Mouse (Mus musculus) megakaryocyte progenitor cell, adult 5-6 weeks (primary cell): ENCODE data around the gene Rfx7. TPM values are rescaled to one million over a fixed set of nuclear protein-coding genes. Genes with fewer than 3 reads are reported as not detected.

Experiments
- ATAC-seq: replicated peaks from 2 replicates; pipeline ENCODE4 v1.8.0; 2016; ENCODE audit warnings: mild to moderate bottlenecking, moderate TSS enrichment, inconsistent platforms; ENCODE audit not compliant: poor library complexity
- total RNA-seq, 2 experiments: library from RNA; stranded (forward) in 1 of 2; stranded (reverse) in 1 of 2; fragments of 157-497, 149-512 nt in 1 of 2; fragments of 200-1000 nt in 1 of 2; gene quantifications; 2 replicates each; pipeline versions ENCODE4 v1.2.3 to v1.2.4; 2015 to 2017

The Rfx7 gene
- total RNA-seq (2015) (93.5 and 101 TPM in 2 replicates), total RNA-seq (2017) (21.9 and 23.9 TPM in 2 replicates)

DNA sequence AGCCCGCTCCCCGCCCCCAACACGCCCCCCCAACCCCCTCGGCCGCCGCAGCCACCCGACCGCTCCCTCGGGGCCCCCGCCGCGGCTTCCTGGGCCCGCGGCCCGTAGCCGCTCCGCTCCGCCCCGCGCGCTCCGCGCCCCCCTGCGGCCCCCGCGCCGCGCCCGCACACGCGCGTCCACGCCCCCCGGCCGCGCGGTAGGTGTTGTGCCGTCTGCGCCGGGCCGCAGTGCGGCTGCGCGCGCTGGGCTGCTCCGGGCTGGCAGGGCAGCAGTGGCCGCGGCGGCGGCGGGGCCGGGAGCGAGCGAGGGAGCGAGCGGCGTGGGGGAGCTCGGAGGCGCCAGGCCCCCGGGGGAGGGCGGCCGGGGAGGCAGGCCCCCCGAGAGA lies at the start of gene Rfx7:
Gene Rfx7, plus strand, starts transcription at position 245 of the 385 bp plus-strand sequence.
- ATAC-seq, result peak; percentile 30

- peak; percentile 29; the same call in 1 of the 2 replicates for ATAC-seq
Observed at GRCm38 (mm10) chr9:72488523-72488922, 43.5 kb upstream of the Rfx7 start.

GRCm38 (mm10) chr9:72489131-72489530 lies 42.9 kb upstream of the Rfx7 start:
- no peak for ATAC-seq

GRCm38 (mm10) chr9:72491559-72492193 lies 40.4 kb upstream of the Rfx7 start:
- peak; percentile 95 for ATAC-seq

GRCm38 (mm10) chr9:72492194-72492565 lies 39.9 kb upstream of the Rfx7 start, which contains the start of gene Tex9:
Tex9 (minus strand) TSS chr9:72492212.
- ATAC-seq, result peak; percentile 26; the same call in 1 of the 2 replicates

DNA sequence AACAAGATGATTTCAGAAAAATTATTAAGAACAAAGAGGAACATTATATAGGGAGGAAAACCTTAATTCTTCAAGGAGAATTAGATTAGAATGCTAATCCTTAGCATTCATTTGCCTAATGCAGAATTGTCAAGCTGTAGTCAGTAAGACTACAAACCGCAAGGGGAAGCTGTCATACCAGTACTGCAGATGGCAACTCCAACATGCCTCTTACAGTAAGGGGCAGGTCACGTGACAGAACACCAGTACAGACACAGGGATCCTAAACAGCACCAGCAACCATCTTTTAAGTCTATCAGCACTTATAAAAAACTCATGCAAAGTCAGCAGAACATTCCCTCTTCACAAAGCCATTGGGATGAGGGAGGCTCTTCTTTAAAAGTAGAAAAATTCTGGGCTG lies 38.6 kb upstream of the Rfx7 start:
- ATAC-seq, result peak; percentile 62

- ATAC-seq, result no peak
Observed at GRCm38 (mm10) chr9:72493984-72494685, 37.9 kb upstream of the Rfx7 start.

GRCm38 (mm10) chr9:72496691-72497090 lies 35.3 kb upstream of the Rfx7 start:
- ATAC-seq, result no peak

DNA sequence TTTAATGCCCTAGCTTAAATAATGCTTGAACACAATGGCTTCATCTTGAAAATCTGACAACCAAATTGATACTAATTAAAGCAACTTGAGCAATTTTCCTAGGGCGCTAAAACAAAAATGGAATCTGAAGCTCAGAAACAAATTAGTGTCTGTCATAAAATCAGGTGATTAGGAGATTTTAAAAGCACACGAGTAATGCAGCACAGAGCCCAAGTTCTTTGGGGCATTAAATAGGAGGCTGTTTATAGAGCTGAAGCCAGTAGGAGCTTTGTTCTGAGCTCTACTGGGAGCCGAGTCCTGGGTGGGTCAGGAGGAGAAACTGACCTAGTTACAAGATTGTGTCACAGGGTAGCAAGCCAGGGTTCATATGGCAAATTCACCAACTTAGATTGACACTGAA lies 34.9 kb upstream of the Rfx7 start:
- no peak for ATAC-seq

DNA sequence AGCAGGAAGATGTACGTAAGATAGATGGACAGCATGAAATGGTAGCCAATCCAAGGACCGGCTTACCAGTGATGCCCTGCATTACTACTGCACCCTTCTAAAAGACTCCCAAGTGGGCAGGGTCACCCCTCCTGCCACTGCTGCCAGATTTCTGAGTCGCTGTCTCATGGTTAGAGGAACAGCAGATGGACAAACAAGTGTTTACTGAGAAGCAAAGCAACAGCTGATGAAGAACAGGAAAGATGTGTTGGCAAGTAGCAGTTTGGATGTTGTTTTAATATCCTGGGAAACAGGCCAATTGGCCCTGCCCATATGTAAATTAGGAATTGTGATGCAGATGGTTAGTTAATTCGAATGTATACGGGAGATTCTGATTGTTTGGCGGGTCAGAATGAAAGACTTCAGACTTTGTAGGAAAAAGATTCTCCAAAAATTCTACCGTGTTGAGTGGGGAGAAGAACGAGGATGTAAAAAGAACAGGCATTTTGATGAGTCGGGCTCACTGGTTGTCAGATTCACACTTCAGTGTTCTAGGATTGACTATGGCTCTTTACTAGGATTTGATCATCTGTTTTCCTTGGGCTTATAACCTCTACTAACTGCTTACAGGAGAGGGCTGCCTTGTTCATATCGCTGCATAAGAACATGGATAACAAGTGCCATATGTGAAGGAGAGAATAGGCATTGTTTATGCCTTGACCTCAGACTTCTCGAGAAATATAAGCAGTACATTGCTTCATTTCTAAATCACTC lies 19.6 kb upstream of the Rfx7 start:
- ATAC-seq, result no peak

GRCm38 (mm10) chr9:72515366-72515765 lies 16.7 kb upstream of the Rfx7 start:
- no peak for ATAC-seq

GRCm38 (mm10) chr9:72519246-72519645 lies 12.8 kb upstream of the Rfx7 start:
- no peak for ATAC-seq

DNA sequence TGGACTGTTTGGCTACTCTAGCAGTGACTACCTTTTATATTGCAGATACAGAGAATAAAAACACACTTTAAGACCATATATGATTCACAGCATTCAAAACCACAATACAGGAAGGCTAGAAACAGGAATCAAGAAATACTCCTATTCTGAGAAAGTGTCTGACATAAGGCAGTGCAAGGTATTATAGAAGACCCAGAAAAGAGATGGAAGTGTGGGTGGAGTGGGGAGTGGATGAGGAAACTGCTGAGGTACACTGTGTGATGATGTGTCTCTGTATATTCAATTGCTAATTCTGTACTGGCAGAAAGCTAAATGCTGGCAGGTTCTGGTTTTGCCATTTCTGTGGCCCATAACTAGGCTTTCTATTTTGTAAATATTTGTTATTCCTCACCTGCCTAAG lies 11.2 kb upstream of the Rfx7 start:
- no peak for ATAC-seq

- ATAC-seq, result peak; percentile 66
Observed at GRCm38 (mm10) chr9:72526091-72526490, 5.9 kb upstream of the Rfx7 start.

GRCm38 (mm10) chr9:72530237-72530636 lies 1.8 kb upstream of the Rfx7 start:
- ATAC-seq, result peak; percentile 76

DNA sequence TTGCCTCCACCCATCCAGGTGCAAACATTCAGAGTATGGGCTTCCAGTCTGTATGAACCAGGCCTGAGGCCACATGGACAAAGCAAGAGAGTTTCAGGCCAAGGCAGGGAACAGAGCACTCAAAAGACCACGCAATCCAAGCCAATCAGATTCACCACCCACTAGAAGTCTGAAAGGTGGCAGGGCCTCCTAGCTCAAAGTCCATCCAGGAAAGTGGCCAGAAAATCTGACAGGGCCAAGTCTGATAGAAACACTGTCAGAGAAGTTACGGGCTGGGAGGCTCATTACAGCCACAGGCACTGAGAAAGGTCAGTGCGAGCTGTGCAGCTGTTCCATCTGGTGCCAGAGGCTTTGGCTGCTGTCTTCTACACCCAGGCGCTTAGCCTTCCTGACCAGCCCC lies 1.2 kb upstream of the Rfx7 start:
- no peak for ATAC-seq

DNA sequence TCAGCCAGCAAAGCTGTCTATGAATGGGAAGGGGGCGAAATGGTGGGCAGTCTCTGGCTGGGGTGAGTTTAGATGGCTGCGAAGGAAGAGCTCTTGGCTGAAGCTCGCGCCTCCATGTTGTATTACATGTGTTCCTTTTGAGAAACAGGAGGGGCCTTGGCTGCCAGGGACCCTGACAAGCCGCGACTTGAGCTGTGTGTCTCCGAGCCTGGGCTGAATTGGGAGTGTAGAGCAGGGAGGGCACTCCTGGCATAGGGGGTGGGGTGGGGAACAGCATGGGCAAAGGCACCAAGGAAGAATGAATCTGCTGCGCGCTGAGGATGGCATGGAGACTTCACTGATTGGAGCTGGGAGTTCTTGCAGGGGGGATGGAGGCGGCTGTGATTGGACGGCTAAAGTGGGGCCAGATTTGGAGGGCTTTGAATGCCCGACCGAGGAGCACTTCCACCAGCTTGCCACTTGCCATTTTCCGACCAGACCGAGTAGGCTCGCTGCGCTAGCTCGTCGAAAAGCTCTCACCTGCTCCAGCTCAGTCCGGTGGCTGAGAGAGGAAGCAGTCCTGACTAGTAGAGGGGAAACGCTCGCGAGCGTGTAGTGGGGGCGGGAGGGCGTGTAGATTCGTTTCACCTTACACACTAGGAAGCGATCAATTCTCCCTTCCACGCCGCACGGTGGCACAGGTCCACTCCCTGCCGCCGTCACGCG lies 597 bp upstream of the Rfx7 start:
- peak; percentile 47 for ATAC-seq

DNA sequence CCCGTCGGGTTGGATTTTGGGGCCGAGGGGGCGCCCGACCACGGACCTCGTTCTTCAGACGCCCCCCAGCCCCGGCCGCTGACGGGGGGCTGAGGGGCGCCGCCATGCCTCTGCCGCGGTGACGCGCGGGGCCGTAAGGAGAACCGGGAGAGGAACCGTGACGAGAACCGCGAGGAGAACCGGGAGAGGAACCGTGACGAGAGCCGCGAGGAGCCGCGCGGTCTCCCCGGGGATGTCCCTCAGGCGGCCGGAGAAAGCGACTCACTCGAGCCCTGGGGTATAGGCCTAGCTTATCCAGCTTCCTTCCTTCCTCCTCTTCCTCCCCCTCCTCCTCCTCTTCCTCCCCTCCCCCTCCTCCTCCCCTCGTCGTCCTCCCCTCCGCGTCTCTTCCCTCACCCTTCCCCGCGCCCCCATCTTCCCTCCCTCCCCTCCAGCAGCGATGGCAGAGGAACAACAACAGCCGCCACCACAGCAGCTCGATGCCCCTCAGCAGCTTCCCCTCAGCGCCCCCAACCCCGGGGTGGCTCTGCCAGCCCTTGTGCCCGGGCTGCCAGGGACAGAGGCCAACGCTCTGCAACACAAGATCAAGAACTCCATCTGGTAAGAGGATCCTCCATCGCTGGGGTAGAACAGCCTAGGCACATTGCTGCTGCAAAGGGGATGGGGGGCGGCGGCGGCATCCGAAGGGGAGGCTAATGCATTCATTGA lies 495 bp downstream of the Rfx7 start:
- peak; percentile 27 for ATAC-seq

GRCm38 (mm10) chr9:72533089-72533415 lies 1.0 kb downstream of the Rfx7 start:
- ATAC-seq, result 0 out of 2 replicates have a peak, but pooled peaks have one; percentile 3

GRCm38 (mm10) chr9:72534985-72535384 lies 2.9 kb downstream of the Rfx7 start:
- no peak for ATAC-seq

- ATAC-seq, result no peak
Observed at GRCm38 (mm10) chr9:72535394-72535793, 3.4 kb downstream of the Rfx7 start.
